Mouse (Mus musculus): Measurements from ENCODE around the gene Gpr107. TPM values are rescaled to one million over a fixed set of nuclear protein-coding genes. Genes with fewer than 3 reads are reported as not detected.
"Not testable (repeated sequence)": the region's sequence is repeated elsewhere in the genome, so short reads cannot be mapped to it uniquely, and the experiment has no call there.

Gpr107 gene
- polyA plus RNA-seq, 1 experiment = 34.5 TPM

- Histone ChIP-seq H3K4me3 (ENCODE audit: control insufficient read depth, low read depth, low read length) (no peak overlapping the region), H3K36me3 (ENCODE audit: control insufficient read depth, insufficient read depth, low read length) (no peaks in the 10 kb centered on the region), H3K27ac (ENCODE audit: control insufficient read depth, insufficient read depth, low read depth, low read length) (no peak overlapping the region), H3K4me1 (ENCODE audit: control insufficient read depth, insufficient read depth, low read length) (no peaks in the 10 kb centered on the region; the same call in 1 of the 2 replicates), H3K27me3 (ENCODE audit: control insufficient read depth, insufficient read depth, low read length) (no peaks in the 10 kb centered on the region)
- TF ChIP-seq CTCF (IDR thresholded peaks at IDR 0.05; ENCODE audit: control insufficient read depth, insufficient read depth, insufficient replicate concordance, low read depth, low read length) = no peak
- TF ChIP-seq POLR2A (IDR thresholded peaks at IDR 0.05; ENCODE audit: control insufficient read depth, low read depth, low read length) = no peak
These were observed 8.2 kb downstream of the Gpr107 start for GRCm38 (mm10) chr2:31160147-31160920.

- Histone ChIP-seq H3K4me1 (ENCODE audit: control insufficient read depth, insufficient read depth, low read length) (no peaks in the 10 kb centered on the region; the same call in 1 of the 2 replicates), H3K27ac (ENCODE audit: control insufficient read depth, insufficient read depth, low read depth, low read length) (no peak overlapping the region), H3K36me3 (ENCODE audit: control insufficient read depth, insufficient read depth, low read length) (no peaks in the 10 kb centered on the region; the same call in 1 of the 2 replicates), H3K4me3 (ENCODE audit: control insufficient read depth, low read depth, low read length) (no peak overlapping the region), H3K27me3 (ENCODE audit: control insufficient read depth, insufficient read depth, low read length) (no peaks in the 10 kb centered on the region)
- TF ChIP-seq CTCF (IDR thresholded peaks at IDR 0.05; ENCODE audit: control insufficient read depth, insufficient read depth, insufficient replicate concordance, low read depth, low read length) (no peak), POLR2A (IDR thresholded peaks at IDR 0.05; ENCODE audit: control insufficient read depth, low read depth, low read length) (no peak)
These were observed 9.5 kb downstream of the Gpr107 start for GRCm38 (mm10) chr2:31161620-31162019.

- H3K36me3 ChIP-seq (ENCODE audit: control insufficient read depth, insufficient read depth, low read length) = peaks cover 2% of the 10 kb centered on the region; the same call in 1 of the 2 replicates
- H3K4me3 ChIP-seq (ENCODE audit: control insufficient read depth, low read depth, low read length) = no peak overlapping the region
- TF ChIP-seq POLR2A (IDR thresholded peaks at IDR 0.05; ENCODE audit: control insufficient read depth, low read depth, low read length) (no peak), CTCF (IDR thresholded peaks at IDR 0.05; ENCODE audit: control insufficient read depth, insufficient read depth, insufficient replicate concordance, low read depth, low read length) (no peak)
- H3K27me3 ChIP-seq (ENCODE audit: control insufficient read depth, insufficient read depth, low read length) = no peaks in the 10 kb centered on the region
- H3K27ac ChIP-seq (ENCODE audit: control insufficient read depth, insufficient read depth, low read depth, low read length) = no peak overlapping the region
- no peaks in the 10 kb centered on the region; the same call in 1 of the 2 replicates for H3K4me1 ChIP-seq (ENCODE audit: control insufficient read depth, insufficient read depth, low read length)
These were observed 11.4 kb downstream of the Gpr107 start for GRCm38 (mm10) chr2:31163361-31164118.

DNA sequence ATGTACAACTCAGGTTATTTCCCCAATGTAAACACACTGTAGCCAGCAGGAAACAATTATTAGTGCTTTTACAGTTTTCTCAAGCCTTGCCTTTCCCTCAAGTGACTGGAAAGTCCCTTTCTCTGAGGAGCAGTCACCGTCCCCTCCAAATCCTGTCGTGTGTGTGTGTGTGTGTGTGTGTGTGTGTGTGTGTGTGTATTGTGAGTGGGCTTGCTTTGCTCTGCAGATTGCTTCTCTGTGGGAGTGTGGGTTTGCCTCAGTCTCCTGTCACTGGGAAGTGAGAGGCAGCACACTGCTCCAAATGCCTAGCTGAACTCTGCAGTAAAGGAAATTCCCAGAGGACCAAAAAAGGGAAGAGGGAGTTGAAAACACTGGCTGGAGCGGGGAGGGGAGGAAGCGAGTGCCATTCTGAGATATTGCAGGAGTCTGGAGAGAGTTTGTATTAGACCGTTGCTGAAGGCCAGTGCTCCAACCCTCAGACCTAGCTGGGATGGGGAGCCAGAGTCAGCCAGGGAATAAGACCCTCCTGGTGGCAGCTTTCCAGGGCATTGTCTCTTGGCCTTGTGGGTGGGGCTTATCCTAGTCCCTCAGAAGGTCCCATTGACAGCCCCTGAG, 12.8 kb downstream of the Gpr107 start:
- no peak overlapping the region for H3K27ac ChIP-seq (ENCODE audit: control insufficient read depth, insufficient read depth, low read depth, low read length)
- H3K4me3 ChIP-seq (ENCODE audit: control insufficient read depth, low read depth, low read length) = no peak overlapping the region
- H3K36me3 ChIP-seq (ENCODE audit: control insufficient read depth, insufficient read depth, low read length) = peaks cover 3% of the 10 kb centered on the region; the same call in 1 of the 2 replicates
- no peaks in the 10 kb centered on the region; the same call in 1 of the 2 replicates for H3K4me1 ChIP-seq (ENCODE audit: control insufficient read depth, insufficient read depth, low read length)
- no peaks in the 10 kb centered on the region for H3K27me3 ChIP-seq (ENCODE audit: control insufficient read depth, insufficient read depth, low read length)
- TF ChIP-seq POLR2A (IDR thresholded peaks at IDR 0.05; ENCODE audit: control insufficient read depth, low read depth, low read length) (no peak), CTCF (IDR thresholded peaks at IDR 0.05; ENCODE audit: control insufficient read depth, insufficient read depth, insufficient replicate concordance, low read depth, low read length) (no peak)

DNA sequence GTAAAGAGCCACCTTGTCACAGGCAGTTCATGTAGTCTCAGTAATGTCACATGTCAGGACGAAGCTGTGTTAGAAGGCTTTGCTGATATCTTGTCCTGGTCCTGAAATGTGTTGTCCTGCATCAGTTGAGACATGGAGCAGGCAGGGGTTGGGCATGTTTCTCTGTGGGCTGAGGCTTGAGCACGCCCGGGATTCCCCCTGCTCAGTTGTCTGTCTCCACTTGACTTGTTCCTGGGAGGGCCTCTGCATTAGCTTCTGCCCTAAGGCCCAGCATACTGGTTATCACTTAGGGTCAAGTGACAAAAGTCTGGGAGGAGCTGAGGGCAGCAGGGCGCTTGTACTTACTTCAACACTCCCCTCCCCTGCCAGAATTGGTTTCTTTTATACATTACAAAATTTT, 13.4 kb downstream of the Gpr107 start:
- Histone ChIP-seq H3K27ac (ENCODE audit: control insufficient read depth, insufficient read depth, low read depth, low read length) (no peak overlapping the region), H3K36me3 (ENCODE audit: control insufficient read depth, insufficient read depth, low read length) (peaks cover 5% of the 10 kb centered on the region; the same call in 1 of the 2 replicates), H3K27me3 (ENCODE audit: control insufficient read depth, insufficient read depth, low read length) (no peaks in the 10 kb centered on the region), H3K4me1 (ENCODE audit: control insufficient read depth, insufficient read depth, low read length) (no peaks in the 10 kb centered on the region; the same call in 1 of the 2 replicates), H3K4me3 (ENCODE audit: control insufficient read depth, low read depth, low read length) (no peak overlapping the region)
- TF ChIP-seq POLR2A (IDR thresholded peaks at IDR 0.05; ENCODE audit: control insufficient read depth, low read depth, low read length) = no peak

GRCm38 (mm10) chr2:31167571-31167970, 15.5 kb downstream of the Gpr107 start:
- H3K4me1 ChIP-seq (ENCODE audit: control insufficient read depth, insufficient read depth, low read length); H3K27me3 ChIP-seq (ENCODE audit: control insufficient read depth, insufficient read depth, low read length); H3K36me3 ChIP-seq (ENCODE audit: control insufficient read depth, insufficient read depth, low read length); H3K4me3 ChIP-seq (ENCODE audit: control insufficient read depth, low read depth, low read length); H3K27ac ChIP-seq (ENCODE audit: control insufficient read depth, insufficient read depth, low read depth, low read length): not testable (repeated sequence)

- no peaks in the 10 kb centered on the region for H3K27me3 ChIP-seq (ENCODE audit: control insufficient read depth, insufficient read depth, low read length)
- no peak overlapping the region for H3K4me3 ChIP-seq (ENCODE audit: control insufficient read depth, low read depth, low read length)
- H3K36me3 ChIP-seq (ENCODE audit: control insufficient read depth, insufficient read depth, low read length) = peaks cover 5% of the 10 kb centered on the region; the same call in 1 of the 2 replicates
- TF ChIP-seq POLR2A (IDR thresholded peaks at IDR 0.05; ENCODE audit: control insufficient read depth, low read depth, low read length) (no peak), CTCF (IDR thresholded peaks at IDR 0.05; ENCODE audit: control insufficient read depth, insufficient read depth, insufficient replicate concordance, low read depth, low read length) (0 out of 2 replicates have a peak, but pooled peaks have one; percentile 5)
- H3K27ac ChIP-seq (ENCODE audit: control insufficient read depth, insufficient read depth, low read depth, low read length) = no peak overlapping the region
- no peaks in the 10 kb centered on the region; the same call in 1 of the 2 replicates for H3K4me1 ChIP-seq (ENCODE audit: control insufficient read depth, insufficient read depth, low read length)
These were observed 16.9 kb downstream of the Gpr107 start for GRCm38 (mm10) chr2:31169001-31169400.
